Mouse (Mus musculus) limb, embryonic 10.5 days (tissue): ENCODE measurements around the gene Rtkn. TPM values are rescaled to one million over a fixed set of nuclear protein-coding genes. Genes with fewer than 3 reads are reported as not detected.

Experiments used
- DNase-seq: peaks from one replicate; pipeline ENCODE4 v3.0.0-alpha.2; 2017; ENCODE audit warnings: low spot score
- H3K27ac ChIP-seq: fragments of 300-500 bp; sonication (generic); 2 replicates; pipeline ENCODE4 v1.5.1; 2016; ENCODE audit warnings: mild to moderate bottlenecking
- H3K27me3 ChIP-seq: fragments of 300-500 bp; sonication (generic); 2 replicates; pipeline ENCODE4 v1.6.1; 2016; ENCODE audit warnings: low read depth, mild to moderate bottlenecking; ENCODE audit not compliant: poor library complexity, severe bottlenecking
- H3K36me3 ChIP-seq: fragments of 300-500 bp; sonication (generic); 2 replicates; pipeline ENCODE4 v1.6.1; 2016; ENCODE audit warnings: mild to moderate bottlenecking, moderate library complexity
- H3K4me1 ChIP-seq: fragments of 300-500 bp; sonication (generic); 2 replicates; pipeline ENCODE4 v1.6.1; 2016
- H3K4me3 ChIP-seq: fragments of 300-500 bp; sonication (generic); 2 replicates; pipeline ENCODE4 v1.5.1; 2016; ENCODE audit warnings: mild to moderate bottlenecking, moderate library complexity
- H3K9me3 ChIP-seq: fragments of 300-500 bp; sonication (generic); replicated peaks from 2 replicates; pipeline ENCODE4 v1.6.1; 2016; ENCODE audit warnings: mild to moderate bottlenecking
- WGBS: fragments of 180-500 bp; shearing (Covaris S2); methylation state at CpG from one replicate; pipeline ENCODE4 v1.1.7; 2016; 5-methylcytosine and 5-hydroxymethylcytosine counted together
- polyA plus RNA-seq: library from polyadenylated mRNA; unstranded; fragments of >200 nt; fragmentation: Nextera tagmentation; extraction: Ambion mirVana; gene quantifications from 2 replicates; pipeline ENCODE4 v1.2.1, GENCODE M21; 2016

The Rtkn gene
- polyA plus RNA-seq, 1 experiment from 2014 or later, result 51.8 TPM

- Histone ChIP-seq H3K4me1 (peaks cover 32% of the 10 kb centered on the region), H3K27ac (peak overlapping the region; percentile 96), H3K9me3 (no peaks in the 10 kb centered on the region), H3K36me3 (peaks cover 18% of the 10 kb centered on the region), H3K4me3 (peak overlapping the region; percentile 95), H3K27me3 (peaks cover 9% of the 10 kb centered on the region)
- peak; percentile 90 for DNase-seq
- 36% methylated on average over 13 of the region's 13 CpGs for WGBS
These were observed 27.5 kb upstream of the Rtkn start for GRCm38 (mm10) chr6:83107566-83108400.

- under 1% methylated on average over 76 of the region's 76 CpGs for WGBS
- H3K4me3 ChIP-seq, result peak within 1 kb of the TSS; percentile 95
These were observed 26.2 kb upstream of the Rtkn start, which contains the start of gene Mrpl53 for GRCm38 (mm10) chr6:83108762-83109668. Mrpl53 (plus strand) TSS chr6:83109040.

GRCm38 (mm10) chr6:83111510-83112136 is 23.6 kb upstream of the Rtkn start:
- peaks cover 12% of the 10 kb centered on the region for H3K36me3 ChIP-seq
- no peak overlapping the region for H3K4me3 ChIP-seq
- no peak overlapping the region for H3K27ac ChIP-seq
- no peaks in the 10 kb centered on the region for H3K9me3 ChIP-seq
- DNase-seq, result no peak
- H3K4me1 ChIP-seq, result peaks cover 46% of the 10 kb centered on the region
- H3K27me3 ChIP-seq, result no peaks in the 10 kb centered on the region
- WGBS, result 89% methylated on average over 4 of the region's 4 CpGs

More at GRCm38 (mm10) chr6:83108762-83109668, 26.2 kb upstream of the Rtkn start, which contains the start of gene Mrpl53:
- Histone ChIP-seq H3K36me3 (peaks cover 18% of the 10 kb centered on the region), H3K27me3 (no peaks in the 10 kb centered on the region), H3K27ac (peak within 1 kb of the TSS; percentile 96), H3K9me3 (no peaks in the 10 kb centered on the region), H3K4me1 (peaks cover 24% of the 10 kb centered on the region)
- peak; percentile 88 for DNase-seq

- Histone ChIP-seq H3K4me3 (peak within 1 kb of the TSS; percentile 83), H3K4me1 (peaks cover 40% of the 10 kb centered on the region), H3K9me3 (no peaks in the 10 kb centered on the region), H3K27ac (peak within 1 kb of the TSS; percentile 93), H3K27me3 (no peaks in the 10 kb centered on the region), H3K36me3 (peaks cover 47% of the 10 kb centered on the region)
- peak; percentile 97 for DNase-seq
- WGBS, result 1% methylated on average over 58 of the region's 58 CpGs
These were observed 20.1 kb upstream of the Rtkn start, which contains the start of gene Mogs for GRCm38 (mm10) chr6:83115011-83115671. Mogs (plus strand) TSS chr6:83115496.

GRCm38 (mm10) chr6:83115682-83116372 is 19.4 kb upstream of the Rtkn start:
- H3K27me3 ChIP-seq, result no peaks in the 10 kb centered on the region
- DNase-seq, result no peak
- H3K9me3 ChIP-seq, result no peaks in the 10 kb centered on the region
- 3% methylated on average over 48 of the region's 48 CpGs for WGBS
- peak overlapping the region; percentile 93 for H3K27ac ChIP-seq
- peaks cover 44% of the 10 kb centered on the region for H3K4me1 ChIP-seq
- peak overlapping the region; percentile 83 for H3K4me3 ChIP-seq
- H3K36me3 ChIP-seq, result peaks cover 40% of the 10 kb centered on the region

- H3K36me3 ChIP-seq, result peaks cover 37% of the 10 kb centered on the region
- WGBS, result 82% methylated on average over 11 of the region's 11 CpGs
- peak overlapping the region; percentile 93; the same call in 1 of the 2 replicates for H3K27ac ChIP-seq
- H3K4me3 ChIP-seq, result peak overlapping the region; percentile 83
- no peak for DNase-seq
- H3K27me3 ChIP-seq, result no peaks in the 10 kb centered on the region
- H3K4me1 ChIP-seq, result peaks cover 44% of the 10 kb centered on the region
- no peaks in the 10 kb centered on the region for H3K9me3 ChIP-seq
These were observed 18.7 kb upstream of the Rtkn start for GRCm38 (mm10) chr6:83116373-83117164.

GRCm38 (mm10) chr6:83117165-83117438 is 18.2 kb upstream of the Rtkn start:
- H3K9me3 ChIP-seq, result no peaks in the 10 kb centered on the region
- H3K4me1 ChIP-seq, result peaks cover 45% of the 10 kb centered on the region
- DNase-seq, result no peak
- H3K27me3 ChIP-seq, result no peaks in the 10 kb centered on the region
- 91% methylated on average over 4 of the region's 4 CpGs for WGBS
- H3K36me3 ChIP-seq, result peaks cover 37% of the 10 kb centered on the region
- H3K4me3 ChIP-seq, result peak overlapping the region; percentile 83
- H3K27ac ChIP-seq, result no peak overlapping the region

- Histone ChIP-seq H3K27ac (no peak overlapping the region), H3K27me3 (no peaks in the 10 kb centered on the region), H3K36me3 (peaks cover 37% of the 10 kb centered on the region), H3K4me1 (peaks cover 50% of the 10 kb centered on the region), H3K9me3 (no peaks in the 10 kb centered on the region), H3K4me3 (peak overlapping the region; percentile 83; the same call in 1 of the 2 replicates)
- 93% methylated on average over 13 of the region's 13 CpGs for WGBS
- DNase-seq, result no peak
These were observed 17.6 kb upstream of the Rtkn start for GRCm38 (mm10) chr6:83117616-83118015.

GRCm38 (mm10) chr6:83118369-83118768 is 16.9 kb upstream of the Rtkn start:
- Histone ChIP-seq H3K27me3 (no peaks in the 10 kb centered on the region), H3K4me1 (peaks cover 56% of the 10 kb centered on the region), H3K9me3 (no peaks in the 10 kb centered on the region), H3K36me3 (peaks cover 41% of the 10 kb centered on the region), H3K4me3 (no peak overlapping the region), H3K27ac (no peak overlapping the region)
- DNase-seq, result no peak
- 88% methylated on average over 11 of the region's 11 CpGs for WGBS

GRCm38 (mm10) chr6:83118825-83119733 is 16.2 kb upstream of the Rtkn start:
- 89% methylated on average over 14 of the region's 14 CpGs for WGBS

More at GRCm38 (mm10) chr6:83118825-83119733, 16.2 kb upstream of the Rtkn start:
- Histone ChIP-seq H3K9me3 (no peaks in the 10 kb centered on the region), H3K36me3 (peaks cover 41% of the 10 kb centered on the region), H3K27ac (peak overlapping the region; percentile 99), H3K4me3 (peak overlapping the region; percentile 14; the same call in 1 of the 2 replicates), H3K27me3 (no peaks in the 10 kb centered on the region), H3K4me1 (peaks cover 63% of the 10 kb centered on the region)
- peak; percentile 27 for DNase-seq
